Mouse (Mus musculus) A20 (cell line): ENCODE data around the gene Igfals.

Source experiments
- DNase-seq: peaks from one replicate; pipeline ENCODE4 v3.0.0-alpha.2; 2011; ENCODE audit warnings: low read depth, low spot score

The Igfals gene

GRCm38 (mm10) chr17:24865776-24866175 lies at the start of gene Igfals:
Gene Igfals (plus strand): TSS chr17:24865997.
- no peak for DNase-seq

DNA sequence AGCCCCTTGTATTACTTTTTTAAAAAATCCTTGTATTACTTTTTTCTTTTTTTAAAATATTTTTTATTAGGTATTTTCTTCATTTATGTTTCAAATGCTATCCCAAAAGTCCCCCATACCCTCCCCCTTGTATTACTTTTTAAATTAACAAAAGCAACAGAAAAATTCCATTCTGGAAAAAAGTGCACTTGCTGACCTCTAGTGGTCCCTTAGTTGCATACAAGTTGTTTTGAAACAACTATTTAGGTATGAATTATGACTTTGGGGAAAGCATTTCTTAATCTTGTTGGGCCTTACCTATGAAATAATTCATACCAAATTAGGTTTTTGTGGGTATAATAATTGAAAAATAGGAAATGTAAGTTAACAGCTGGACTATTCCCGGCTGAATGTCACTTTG lies 48.3 kb upstream of the Igfals start:
- DNase-seq = no peak

DNA sequence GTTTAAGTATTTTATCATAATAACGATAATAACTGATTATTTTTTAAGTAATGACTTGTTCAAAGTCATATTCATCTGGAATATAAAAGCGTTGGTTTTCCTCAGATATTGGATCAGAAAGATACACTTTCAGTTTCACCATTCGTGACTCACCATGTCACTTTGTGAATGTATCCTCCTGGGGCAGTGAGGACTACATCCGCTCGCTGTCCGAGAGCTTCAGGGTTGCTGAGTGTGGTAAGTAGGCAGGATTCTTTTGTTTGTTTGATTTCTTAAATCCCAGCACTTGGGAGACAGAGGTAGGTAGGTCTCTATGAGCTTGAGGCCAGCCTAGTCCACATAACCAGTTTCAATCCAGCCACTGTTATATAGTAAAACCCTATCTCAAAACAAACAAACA lies 47.6 kb upstream of the Igfals start:
- DNase-seq = no peak

- DNase-seq = no peak
These were observed 46.3 kb upstream of the Igfals start for GRCm38 (mm10) chr17:24819469-24819868.

DNA sequence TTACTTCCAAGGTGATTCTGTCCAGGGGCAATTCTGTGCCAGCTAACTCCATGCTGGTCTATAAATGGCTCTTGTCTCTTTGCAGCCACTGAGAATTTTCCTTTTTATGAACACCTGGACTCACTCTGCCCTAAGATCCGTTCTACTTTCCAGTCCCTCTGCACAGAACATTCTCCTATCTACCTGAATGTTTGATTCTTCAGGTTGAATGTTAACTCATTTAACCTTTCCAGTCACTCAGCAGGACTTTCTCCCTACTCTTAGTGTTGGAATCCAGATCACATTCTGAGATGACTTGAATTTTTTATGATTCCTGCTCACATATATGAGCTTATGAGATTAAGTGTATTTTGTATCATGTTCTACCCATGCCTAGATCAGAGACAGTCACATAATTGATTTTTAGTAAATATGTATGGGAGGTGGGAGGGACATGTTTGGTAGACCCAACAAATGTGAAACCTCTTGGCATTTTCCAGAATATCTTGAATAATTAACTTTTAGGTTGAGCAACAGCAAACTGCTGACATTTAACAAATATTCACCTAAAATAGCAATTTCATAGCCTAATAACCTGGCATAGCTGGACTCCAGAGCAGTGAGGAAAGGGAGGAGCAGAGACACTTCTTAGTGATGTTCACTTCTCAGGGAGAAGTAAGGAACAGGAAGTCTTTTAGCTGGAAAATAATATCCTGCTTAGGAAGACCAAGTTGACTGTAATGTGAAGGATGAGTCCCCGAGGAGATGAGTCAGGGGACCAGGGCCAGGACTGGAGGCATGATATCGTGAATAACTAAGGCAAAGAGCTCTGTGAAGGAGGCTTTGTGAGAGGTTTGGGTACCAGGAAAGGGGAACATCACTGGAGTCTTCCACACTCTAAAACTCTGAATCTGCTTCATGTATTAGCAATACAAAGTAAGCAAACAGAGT lies 44.2 kb upstream of the Igfals start:
- DNase-seq = no peak

GRCm38 (mm10) chr17:24839842-24840241 lies 26.0 kb upstream of the Igfals start, which contains the start of gene Hagh:
Gene Hagh (plus strand): TSS chr17:24840143.
- no peak for DNase-seq

GRCm38 (mm10) chr17:24840341-24840740 lies 25.5 kb upstream of the Igfals start:
- DNase-seq = no peak

DNA sequence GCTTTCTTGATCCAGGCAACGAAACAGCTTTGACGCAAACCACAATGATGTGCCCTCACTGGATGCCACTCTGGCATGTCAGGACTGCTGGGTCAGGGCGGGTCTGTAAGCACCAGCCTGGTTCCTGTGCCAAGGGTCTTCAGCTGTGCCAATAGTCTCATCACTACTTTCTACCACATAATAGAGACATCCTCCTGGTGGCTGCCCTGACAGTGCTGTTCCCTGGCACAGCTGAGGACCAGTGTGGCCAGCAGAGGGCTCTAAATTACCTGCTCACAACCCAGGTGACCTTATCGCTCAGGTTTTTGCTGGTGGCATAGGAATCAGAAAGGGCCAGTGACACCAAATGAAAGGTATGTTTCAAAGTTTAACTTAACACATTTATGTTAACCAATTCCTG lies 24.7 kb upstream of the Igfals start:
- DNase-seq = peak; percentile 36

DNA sequence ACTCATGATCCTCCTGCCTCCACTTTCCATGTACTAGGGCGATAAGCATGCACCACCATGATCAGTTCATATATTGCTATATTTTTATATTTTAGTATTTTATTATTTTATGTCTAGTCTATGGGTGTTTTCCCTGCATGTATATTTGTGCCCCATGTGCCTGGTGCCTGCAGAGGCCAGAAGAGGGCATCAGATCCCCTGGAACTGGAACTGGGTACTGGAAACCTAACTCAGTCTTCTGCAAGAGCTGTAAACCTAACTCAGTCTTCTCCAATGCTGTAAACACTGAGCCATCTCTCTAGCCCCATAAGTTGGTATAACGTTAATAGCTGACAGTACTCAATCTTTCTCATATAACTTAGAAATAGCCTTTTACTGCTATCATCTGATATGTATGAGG lies 23.2 kb upstream of the Igfals start:
- peak; percentile 37 for DNase-seq

DNA sequence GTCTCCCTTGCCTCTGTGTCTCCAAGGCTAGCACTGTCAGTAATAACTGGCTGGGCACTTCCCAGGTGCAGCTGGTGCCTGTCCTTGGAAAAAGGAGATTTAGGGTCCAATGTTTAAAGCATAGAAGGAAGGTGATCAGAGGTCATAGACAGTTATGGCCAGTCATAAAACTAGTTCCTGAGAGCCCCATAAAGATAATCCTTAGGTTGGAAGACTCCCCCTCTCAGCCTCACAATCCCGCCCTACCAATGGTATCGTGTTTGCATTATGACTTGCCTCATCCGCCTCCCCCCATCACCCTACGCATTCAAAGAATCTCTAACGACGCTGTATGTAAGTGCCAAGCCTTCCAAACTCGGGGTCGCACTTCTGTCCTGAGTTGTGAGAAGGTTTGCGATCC lies 21.3 kb upstream of the Igfals start:
- no peak for DNase-seq

DNA sequence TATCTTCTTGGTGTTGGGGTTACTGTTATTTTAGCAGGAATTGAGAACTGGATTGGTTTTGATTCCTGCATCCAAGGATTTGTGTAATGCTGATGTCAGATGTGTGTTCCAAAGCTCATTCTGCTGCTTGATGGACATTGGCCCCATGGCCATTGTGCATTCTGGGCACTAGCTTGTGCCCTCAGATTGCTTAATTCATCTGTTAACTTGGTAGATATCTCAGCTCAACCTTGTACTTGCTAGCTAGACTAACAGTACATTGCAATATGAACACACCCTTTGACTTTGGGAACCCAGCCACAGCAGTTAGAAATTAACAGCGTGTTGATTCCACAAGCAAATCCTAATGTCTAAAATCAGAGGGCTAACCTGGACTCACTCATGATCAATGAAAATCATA lies 18.4 kb upstream of the Igfals start:
- no peak for DNase-seq

- no peak for DNase-seq
These were observed 17.2 kb upstream of the Igfals start for GRCm38 (mm10) chr17:24848600-24849031.

DNA sequence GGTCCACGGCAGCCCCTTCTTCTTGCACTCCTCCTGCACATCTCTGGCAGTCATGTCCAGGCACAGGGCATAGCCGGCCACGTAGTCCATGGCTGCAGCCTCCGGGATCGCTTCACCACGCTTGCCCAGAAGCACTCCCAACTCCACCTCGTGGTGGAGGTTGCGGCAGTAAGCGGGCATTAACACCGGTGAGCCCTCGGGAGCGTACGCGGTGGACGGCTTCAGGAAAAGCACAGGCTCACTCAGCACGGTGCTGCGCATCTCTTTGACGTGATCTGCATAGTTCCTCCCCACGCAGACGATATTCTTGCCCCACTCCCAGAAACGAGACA lies 16.1 kb upstream of the Igfals start:
- DNase-seq = no peak

- peak; percentile 99 for DNase-seq
These were observed 15.6 kb upstream of the Igfals start, which contains the start of gene Fahd1 for GRCm38 (mm10) chr17:24850065-24850772. Gene Fahd1 (minus strand): TSS chr17:24850364.

GRCm38 (mm10) chr17:24850773-24851127 lies 15.0 kb upstream of the Igfals start:
- no peak for DNase-seq

DNA sequence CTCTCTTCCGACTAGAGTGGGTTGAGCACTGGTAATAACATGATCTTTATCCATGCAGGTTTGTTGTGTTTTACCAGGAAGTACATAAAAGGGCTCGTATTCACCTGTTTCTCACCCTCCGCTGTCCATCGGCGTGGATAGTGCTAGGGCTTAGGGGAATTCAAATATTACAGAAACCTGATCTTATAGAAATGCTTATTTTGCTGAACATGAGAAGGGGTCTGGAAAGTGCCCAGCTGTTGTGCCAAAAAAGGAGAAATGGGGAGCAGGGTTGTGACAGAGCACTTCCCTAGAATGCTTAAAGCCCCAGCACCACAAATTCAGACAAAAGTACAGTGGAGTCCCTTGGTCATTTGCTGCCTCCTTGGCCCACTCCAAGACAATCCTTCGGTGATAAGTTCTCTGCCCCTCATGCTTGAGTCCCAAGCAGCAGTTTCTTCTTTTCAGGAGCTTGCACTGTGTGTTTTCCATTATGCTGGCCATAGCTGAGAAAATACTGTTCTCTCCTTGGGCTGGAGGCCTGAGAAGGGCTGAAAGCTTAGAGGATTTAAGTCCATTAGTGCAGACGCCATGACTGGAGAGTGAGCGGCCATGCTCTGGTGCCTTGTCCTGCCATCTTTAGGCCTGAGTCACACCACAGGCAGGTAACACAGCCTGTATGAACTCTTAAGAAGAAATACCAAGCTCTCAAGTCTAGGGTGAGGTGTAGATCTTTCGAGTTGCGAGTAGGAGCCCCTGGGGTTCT lies 14.2 kb upstream of the Igfals start:
- DNase-seq = peak; percentile 13

DNA sequence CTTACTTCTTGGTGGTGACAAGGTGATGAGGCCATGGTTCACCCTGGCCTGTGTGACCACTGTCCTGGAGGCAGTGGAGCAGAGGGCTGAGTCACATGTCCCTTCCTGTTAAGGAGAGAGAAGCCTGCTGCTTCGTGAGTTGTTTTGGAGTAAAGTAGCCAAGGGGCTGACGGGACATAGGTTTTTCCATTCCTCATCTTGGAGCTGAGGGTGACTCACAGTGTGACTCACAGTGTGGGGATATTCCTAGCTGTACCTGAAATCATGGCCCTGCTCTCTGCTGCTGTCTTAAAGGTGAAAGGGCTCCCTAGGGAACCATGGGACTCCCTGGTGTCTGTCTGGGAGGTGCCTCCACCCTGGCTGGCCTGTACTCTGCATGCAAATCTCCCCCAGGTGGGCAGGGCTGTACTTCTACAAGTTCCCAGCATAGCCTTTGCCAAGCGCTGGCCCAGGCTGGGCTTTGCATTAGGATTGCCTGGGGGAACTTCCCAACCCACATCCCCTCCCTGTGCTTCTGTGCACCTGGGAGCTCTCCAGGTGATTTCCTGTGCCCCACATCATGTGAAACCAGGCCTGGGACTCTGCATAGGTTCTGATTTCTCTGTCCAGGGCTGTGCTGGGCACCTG lies 9.8 kb upstream of the Igfals start:
- no peak for DNase-seq

DNA sequence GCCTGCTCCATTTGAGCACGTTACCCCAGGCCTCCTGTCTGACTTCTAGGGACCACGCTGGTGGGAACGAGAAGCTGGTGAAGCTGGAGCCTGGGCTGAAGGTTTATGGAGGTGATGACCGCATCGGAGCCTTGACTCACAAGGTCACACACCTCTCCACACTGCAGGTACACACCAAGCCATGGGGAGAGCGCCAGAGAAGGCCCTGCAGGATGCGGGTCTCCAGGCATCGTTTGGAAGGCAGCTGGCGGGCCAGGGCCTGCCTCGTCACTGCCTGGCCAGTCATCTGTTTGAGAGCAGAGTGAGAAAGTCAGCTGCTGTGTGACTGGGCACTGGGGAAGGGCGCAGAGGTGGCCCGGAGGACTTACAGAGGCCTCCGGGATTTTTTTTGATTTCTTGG lies 9.2 kb upstream of the Igfals start:
- DNase-seq = no peak

DNA sequence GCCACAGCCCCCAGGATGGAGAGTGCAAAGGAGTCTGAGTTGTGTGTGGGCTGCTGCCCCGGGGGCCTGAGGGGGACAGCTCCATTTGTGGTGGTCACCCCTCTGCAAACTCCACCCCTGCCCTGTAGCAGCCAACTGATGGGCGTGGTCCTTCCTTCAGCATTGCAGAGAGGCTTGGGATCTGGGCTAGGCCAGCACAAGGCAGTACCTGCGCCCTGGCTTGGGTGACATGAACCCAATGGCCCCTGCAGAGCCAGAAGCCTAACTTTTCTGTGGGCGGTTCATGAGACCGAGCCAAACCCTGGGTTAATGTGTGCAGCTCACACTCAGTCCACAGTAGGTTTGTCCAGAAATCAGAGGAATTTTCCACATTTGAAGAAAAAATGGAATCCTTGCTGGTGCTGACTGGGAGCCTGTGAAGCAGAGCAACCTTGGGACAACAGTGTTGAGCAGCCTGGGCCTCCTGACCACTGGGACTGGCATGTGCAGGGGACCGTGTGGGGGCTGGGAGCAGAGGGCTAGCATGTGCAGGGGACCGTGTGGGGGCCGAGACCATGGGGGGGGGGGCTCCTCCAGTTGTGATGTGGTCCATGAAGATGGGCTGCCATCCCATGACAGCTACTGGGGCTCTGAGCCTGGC lies 7.8 kb upstream of the Igfals start:
- DNase-seq = no peak

DNA sequence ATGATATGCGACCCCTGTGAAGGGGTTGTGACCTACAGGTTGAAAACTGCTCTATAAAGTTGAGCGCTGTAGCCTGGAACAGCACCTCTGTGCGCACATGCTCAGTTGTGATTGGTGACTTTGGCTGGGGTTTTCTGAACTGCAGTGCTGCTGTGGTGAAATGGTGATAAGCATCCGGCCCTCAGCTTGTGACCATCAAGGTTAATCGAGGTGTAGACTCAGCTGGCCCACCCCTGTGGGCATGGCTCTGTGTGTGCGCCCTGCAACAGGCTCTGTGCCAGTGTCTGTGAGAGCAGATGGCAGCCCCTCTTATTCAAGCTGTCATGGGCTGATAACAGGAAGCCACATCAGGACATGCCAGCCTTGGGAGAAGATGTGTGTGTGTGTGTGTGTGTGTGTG lies 6.8 kb upstream of the Igfals start:
- no peak for DNase-seq

GRCm38 (mm10) chr17:24860076-24860475 lies 5.7 kb upstream of the Igfals start:
- no peak for DNase-seq
